ENCODE assay signal across 16 mouse cellular contexts in the genomic region with DNA sequence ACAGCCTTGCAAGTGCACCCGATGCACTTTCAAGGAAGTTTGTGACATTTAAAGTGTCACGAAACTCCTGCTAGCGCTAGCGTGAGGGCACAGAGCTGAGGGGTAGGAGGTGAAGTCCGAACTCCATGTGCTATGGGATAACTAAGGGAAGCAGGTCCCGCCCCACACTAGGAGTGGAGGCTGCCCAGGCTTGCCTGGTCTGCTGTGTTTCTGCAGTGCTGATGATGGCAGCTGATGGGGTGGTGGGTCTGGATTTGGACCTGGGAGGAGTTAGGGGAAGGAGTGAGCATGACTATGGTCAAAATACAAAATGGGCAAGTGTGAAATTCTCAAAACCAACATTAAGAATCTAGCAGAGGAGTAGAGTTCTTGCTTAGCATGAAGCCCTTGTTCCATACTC.
"Had no signal": no experiment of that assay in that cellular context is flagged by ENCODE, and none has a peak within 500 bp of the region (broad histone marks: within the 10 kb centered on the region; RNA-seq: fewer than 3 reads in every experiment).

No protein-coding gene starts in this region.

- H3K4me2 ChIP-seq: limb, embryonic 13.5 days; liver, embryonic 13.5 days; midbrain, embryonic 12.5 days; midbrain, embryonic 15.5 days; neural tube, embryonic 12.5 days; neural tube, embryonic 15.5 days; stomach, embryonic 15.5 days had no signal

- H3K27me3 ChIP-seq: limb, embryonic 13.5 days; liver, embryonic 13.5 days; midbrain, embryonic 15.5 days; neural tube, embryonic 15.5 days; stomach, embryonic 15.5 days had no signal

- H3K9me3 ChIP-seq: limb, embryonic 13.5 days; liver, embryonic 13.5 days; midbrain, embryonic 12.5 days; midbrain, embryonic 15.5 days; neural tube, embryonic 12.5 days; neural tube, embryonic 15.5 days; stomach, embryonic 15.5 days had no signal

- H3K27ac ChIP-seq: limb, embryonic 13.5 days; liver, embryonic 13.5 days; midbrain, embryonic 12.5 days; midbrain, embryonic 15.5 days; neural tube, embryonic 12.5 days; neural tube, embryonic 15.5 days; stomach, embryonic 15.5 days had no signal

- H3K4me3 ChIP-seq: limb, embryonic 13.5 days; liver, embryonic 13.5 days; midbrain, embryonic 12.5 days; midbrain, embryonic 15.5 days; neural tube, embryonic 12.5 days; neural tube, embryonic 15.5 days; stomach, embryonic 15.5 days had no signal

- ATAC-seq: midbrain, embryonic 15.5 days had no signal

- DNase-seq: kidney, adult 9 months; kidney, postnatal 14 days; kidney, postnatal 4 days; left cerebral cortex, postnatal 4 days; liver, embryonic 13.5 days; lung, adult 2 months; lung, postnatal 14 days; lung, postnatal 4 days; thymus, adult 18-20 months; thymus, postnatal 36 days had no signal

- H3K9ac ChIP-seq: limb, embryonic 13.5 days; liver, embryonic 13.5 days; midbrain, embryonic 12.5 days; midbrain, embryonic 15.5 days; neural tube, embryonic 12.5 days; neural tube, embryonic 15.5 days; stomach, embryonic 15.5 days had no signal

- H3K36me3 ChIP-seq: midbrain, embryonic 12.5 days; midbrain, embryonic 15.5 days; neural tube, embryonic 12.5 days; neural tube, embryonic 15.5 days had no signal
